Mouse (Mus musculus): ENCODE results near the gene Slc35f3. TPM values are rescaled to one million over a fixed set of nuclear protein-coding genes. Genes with fewer than 3 reads are reported as not detected.

Gene Slc35f3
- polyA plus RNA-seq, 1 experiment from 2014 or later: 0.71 TPM

DNA sequence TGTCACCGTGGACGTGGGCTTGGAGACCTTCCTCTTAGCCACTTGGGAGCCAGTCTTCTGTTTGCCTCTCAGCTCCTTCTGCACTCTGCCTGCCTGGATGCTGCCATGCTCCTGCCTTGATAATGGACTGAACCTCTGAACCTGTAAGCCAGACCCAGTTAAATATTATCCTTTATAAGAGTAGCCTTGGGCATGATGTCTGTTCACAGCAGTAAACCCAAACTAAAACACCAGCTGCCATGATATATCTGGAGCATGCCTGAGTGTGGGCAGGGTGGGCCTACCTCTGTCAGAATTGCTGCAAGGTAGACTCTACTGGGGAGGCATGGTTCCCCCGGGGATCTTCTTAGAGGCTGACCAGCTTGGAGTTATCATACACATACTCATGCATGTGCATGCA is 41.0 kb downstream of the Slc35f3 start:
- Histone ChIP-seq H3K36me3 (no peaks in the 10 kb centered on the region), H3K9me3 (no peaks in the 10 kb centered on the region), H3K9ac (no peak overlapping the region), H3K4me2 (no peak overlapping the region), H3K4me1 (no peaks in the 10 kb centered on the region), H3K27me3 (no peaks in the 10 kb centered on the region), H3K27ac (no peak overlapping the region), H3K4me3 (no peak overlapping the region)
- no peak for ATAC-seq (ENCODE audit: borderline replicate concordance, extremely low read depth, low FRiP score, low TSS enrichment)
- WGBS: 75% methylated on average over 3 of the region's 3 CpGs

DNA sequence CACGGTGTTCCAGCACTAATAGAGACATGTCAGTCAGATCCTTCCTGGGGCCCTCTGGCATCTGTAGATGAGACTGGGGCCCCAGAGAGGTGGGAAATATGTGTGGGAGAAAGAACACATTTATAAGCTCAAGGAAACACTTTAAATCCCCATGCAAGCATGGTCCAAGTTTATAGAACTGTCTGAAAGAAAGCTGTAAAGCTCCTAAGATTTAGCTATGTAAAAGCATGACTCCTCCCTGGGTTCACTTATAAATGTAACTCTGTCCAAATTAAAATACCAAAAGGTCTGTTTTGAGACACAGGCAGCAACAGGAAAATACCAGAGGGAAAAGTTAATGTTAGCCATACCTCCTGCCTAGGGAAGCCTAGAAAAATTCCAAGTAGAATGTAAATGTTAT is 42.8 kb downstream of the Slc35f3 start:
- no peaks in the 10 kb centered on the region for H3K9me3 ChIP-seq
- no peaks in the 10 kb centered on the region for H3K4me1 ChIP-seq
- no peaks in the 10 kb centered on the region for H3K27me3 ChIP-seq
- 24% methylated on average over 1 of the region's 1 CpGs for WGBS
- no peak overlapping the region for H3K4me2 ChIP-seq
- H3K36me3 ChIP-seq: no peaks in the 10 kb centered on the region
- H3K4me3 ChIP-seq: no peak overlapping the region
- no peak overlapping the region for H3K9ac ChIP-seq
- no peak for ATAC-seq (ENCODE audit: borderline replicate concordance, extremely low read depth, low FRiP score, low TSS enrichment)
- no peak overlapping the region for H3K27ac ChIP-seq

DNA sequence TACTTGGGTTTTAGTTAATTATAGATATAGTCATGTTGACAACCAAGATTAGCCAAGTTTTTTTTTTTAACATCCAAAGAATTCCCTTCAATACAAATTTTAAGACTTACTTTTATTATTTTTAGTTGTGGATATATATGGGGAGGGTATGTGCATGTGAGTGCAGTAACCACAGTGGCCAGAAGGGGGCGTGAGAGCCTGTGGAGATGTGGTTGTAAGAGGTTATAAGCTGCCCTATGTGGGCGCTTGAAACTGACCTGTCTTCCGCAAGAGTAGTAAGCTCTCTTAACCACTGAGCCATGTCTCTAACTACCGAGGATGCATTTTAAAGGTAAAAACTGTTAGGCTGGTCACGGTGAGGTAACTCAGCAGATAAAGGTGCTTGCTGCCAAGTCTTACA is 45.1 kb downstream of the Slc35f3 start:
- no peaks in the 10 kb centered on the region for H3K27me3 ChIP-seq
- no peak overlapping the region for H3K27ac ChIP-seq
- ATAC-seq (ENCODE audit: borderline replicate concordance, extremely low read depth, low FRiP score, low TSS enrichment): no peak
- no peak overlapping the region for H3K9ac ChIP-seq
- H3K4me2 ChIP-seq: no peak overlapping the region
- H3K4me1 ChIP-seq: no peaks in the 10 kb centered on the region
- H3K36me3 ChIP-seq: no peaks in the 10 kb centered on the region
- H3K4me3 ChIP-seq: no peak overlapping the region
- no peaks in the 10 kb centered on the region for H3K9me3 ChIP-seq
- 79% methylated on average over 5 of the region's 5 CpGs for WGBS

DNA sequence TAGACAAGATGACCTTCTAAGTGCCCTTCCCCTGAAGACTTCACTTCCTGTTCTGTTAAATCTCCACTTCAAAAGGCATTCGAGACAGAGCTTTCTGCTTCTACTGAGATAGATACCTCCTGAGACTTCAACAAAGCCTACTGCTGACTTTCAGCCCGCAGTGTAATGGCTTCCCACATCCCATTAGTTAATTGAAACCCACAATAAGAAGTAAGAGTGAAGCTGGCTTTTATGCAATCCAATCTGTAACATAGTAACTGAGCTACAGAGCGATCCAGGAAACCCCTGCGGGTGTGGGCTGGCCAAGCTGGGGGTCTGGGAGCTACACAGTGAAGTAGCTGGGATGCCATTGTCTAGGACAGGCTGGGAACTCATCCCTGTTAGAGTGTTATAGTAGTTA is 46.7 kb downstream of the Slc35f3 start:
- Histone ChIP-seq H3K9ac (no peak overlapping the region), H3K36me3 (no peaks in the 10 kb centered on the region), H3K9me3 (no peaks in the 10 kb centered on the region), H3K4me3 (no peak overlapping the region), H3K27ac (no peak overlapping the region), H3K27me3 (no peaks in the 10 kb centered on the region), H3K4me2 (no peak overlapping the region), H3K4me1 (no peaks in the 10 kb centered on the region)
- WGBS: 52% methylated on average over 4 of the region's 4 CpGs
- ATAC-seq (ENCODE audit: borderline replicate concordance, extremely low read depth, low FRiP score, low TSS enrichment): no peak

DNA sequence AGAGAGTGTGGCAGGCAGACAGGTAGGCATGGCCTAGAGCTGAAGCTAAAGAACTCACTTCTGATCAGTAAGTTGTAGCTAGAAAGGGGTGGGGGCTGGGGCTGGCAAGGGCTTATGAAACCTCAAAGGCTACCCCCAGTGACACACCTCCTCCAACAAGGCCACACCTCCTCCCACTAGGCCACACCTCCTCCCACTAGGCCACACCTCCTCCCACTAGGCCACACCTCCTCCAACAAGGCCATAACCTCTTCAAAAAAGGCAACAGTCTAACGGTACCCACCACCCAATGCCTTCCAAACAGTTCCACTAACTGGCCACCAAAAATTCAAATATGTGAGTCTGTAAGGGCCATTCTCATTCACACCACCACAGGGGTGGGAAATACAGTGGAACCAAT is 54.9 kb downstream of the Slc35f3 start:
- Histone ChIP-seq H3K4me2 (no peak overlapping the region), H3K27me3 (no peaks in the 10 kb centered on the region), H3K9me3 (no peaks in the 10 kb centered on the region), H3K36me3 (no peaks in the 10 kb centered on the region), H3K9ac (no peak overlapping the region), H3K4me3 (no peak overlapping the region), H3K4me1 (no peaks in the 10 kb centered on the region), H3K27ac (no peak overlapping the region)
- 63% methylated on average over 1 of the region's 1 CpGs for WGBS
- ATAC-seq (ENCODE audit: borderline replicate concordance, extremely low read depth, low FRiP score, low TSS enrichment): no peak

DNA sequence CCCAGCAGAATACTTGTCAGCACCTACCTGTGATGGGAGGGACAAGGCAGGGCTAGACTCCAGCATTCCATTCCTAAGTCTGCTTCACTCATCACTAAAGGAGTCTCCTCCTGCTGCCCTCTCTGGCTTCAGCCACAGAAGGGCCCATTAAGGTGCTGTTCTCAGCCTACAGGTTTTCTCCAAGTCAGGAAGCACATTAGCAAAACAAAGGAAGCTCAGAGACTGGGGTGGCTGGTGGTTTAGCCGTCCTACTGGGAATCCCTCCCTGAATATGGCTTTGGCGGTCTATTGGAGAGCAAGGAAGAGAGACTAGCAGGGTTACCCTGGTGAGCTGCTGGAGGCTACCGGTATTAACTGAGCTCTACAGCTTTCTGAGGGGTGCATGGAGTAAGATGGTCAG is 59.6 kb downstream of the Slc35f3 start:
- WGBS: 39% methylated on average over 3 of the region's 3 CpGs

DNA sequence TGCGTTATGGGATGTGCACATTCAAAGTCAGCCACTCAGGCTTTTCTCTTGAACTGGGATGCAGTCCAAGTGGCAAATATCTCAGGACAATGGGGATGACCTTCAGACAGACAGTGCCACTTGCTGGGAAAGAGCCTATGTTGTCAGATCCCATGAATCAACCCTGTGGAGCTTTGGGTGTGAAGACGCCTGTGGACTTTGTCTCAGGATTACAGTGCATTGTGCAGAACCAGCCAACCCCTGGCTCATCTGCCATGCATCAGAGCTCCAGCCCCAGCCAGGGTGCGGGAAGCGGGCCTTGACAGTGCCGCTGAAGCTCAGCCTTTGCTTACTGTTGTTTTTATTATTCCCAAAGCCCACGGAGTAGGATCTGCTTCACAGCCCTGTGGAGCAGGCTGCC is 60.9 kb downstream of the Slc35f3 start:
- Histone ChIP-seq H3K4me2 (no peak overlapping the region), H3K36me3 (no peaks in the 10 kb centered on the region), H3K9ac (no peak overlapping the region), H3K9me3 (no peaks in the 10 kb centered on the region), H3K27ac (no peak overlapping the region), H3K4me3 (no peak overlapping the region), H3K27me3 (no peaks in the 10 kb centered on the region), H3K4me1 (no peaks in the 10 kb centered on the region)
- WGBS: 79% methylated on average over 6 of the region's 6 CpGs
- no peak for ATAC-seq (ENCODE audit: borderline replicate concordance, extremely low read depth, low FRiP score, low TSS enrichment)

More for the DNA sequence above, 59.6 kb downstream of the Slc35f3 start:
- H3K9me3 ChIP-seq: no peaks in the 10 kb centered on the region
- no peak overlapping the region for H3K9ac ChIP-seq
- H3K27ac ChIP-seq: no peak overlapping the region
- no peak overlapping the region for H3K4me3 ChIP-seq
- H3K4me1 ChIP-seq: no peaks in the 10 kb centered on the region
- no peaks in the 10 kb centered on the region for H3K27me3 ChIP-seq
- no peak overlapping the region for H3K4me2 ChIP-seq
- no peak for ATAC-seq (ENCODE audit: borderline replicate concordance, extremely low read depth, low FRiP score, low TSS enrichment)
- no peaks in the 10 kb centered on the region for H3K36me3 ChIP-seq

DNA sequence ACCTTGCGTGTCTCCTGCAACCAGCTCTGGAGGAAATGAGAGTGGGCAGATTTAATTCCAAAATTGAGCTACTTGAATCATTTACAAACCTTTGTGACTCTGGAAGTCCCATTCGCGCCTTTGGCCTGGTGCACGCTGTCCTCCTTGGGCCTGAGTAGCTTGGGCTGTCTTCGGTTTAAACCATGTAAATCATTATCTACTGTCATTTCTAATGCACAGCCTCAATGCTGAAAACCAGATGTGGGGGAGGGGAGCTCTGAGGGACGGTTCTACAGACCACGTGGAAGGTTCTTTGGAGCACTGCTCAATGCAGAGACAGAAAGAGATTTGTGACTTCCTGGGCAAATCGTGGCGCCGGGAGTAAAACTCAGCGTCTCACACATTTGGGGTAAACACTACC is 61.7 kb downstream of the Slc35f3 start:
- Histone ChIP-seq H3K4me1 (no peaks in the 10 kb centered on the region), H3K9ac (no peak overlapping the region), H3K27me3 (no peaks in the 10 kb centered on the region), H3K4me2 (no peak overlapping the region), H3K36me3 (no peaks in the 10 kb centered on the region), H3K9me3 (no peaks in the 10 kb centered on the region), H3K27ac (no peak overlapping the region), H3K4me3 (no peak overlapping the region)
- 58% methylated on average over 11 of the region's 11 CpGs for WGBS
- no peak for ATAC-seq (ENCODE audit: borderline replicate concordance, extremely low read depth, low FRiP score, low TSS enrichment)

DNA sequence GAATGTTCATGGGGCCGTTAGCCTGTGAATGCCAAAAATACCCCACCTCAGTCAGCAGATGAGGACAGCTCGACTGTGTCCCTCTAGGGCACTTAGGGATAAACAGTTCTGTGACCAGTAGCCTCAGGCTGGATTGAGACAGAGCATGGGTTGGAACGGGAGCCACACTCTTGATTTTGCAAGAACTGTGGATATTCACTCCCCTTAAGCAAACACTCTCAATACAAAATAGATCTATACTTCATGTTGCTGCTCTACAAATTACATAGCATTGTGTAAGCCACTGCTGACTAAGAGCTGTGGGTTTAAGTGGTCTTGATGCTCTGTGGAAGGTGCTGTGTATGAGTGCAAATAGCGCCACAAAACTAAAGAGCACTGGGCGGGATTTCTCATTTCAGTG is 62.3 kb downstream of the Slc35f3 start:
- Histone ChIP-seq H3K27me3 (no peaks in the 10 kb centered on the region), H3K36me3 (no peaks in the 10 kb centered on the region), H3K27ac (no peak overlapping the region), H3K4me3 (no peak overlapping the region), H3K4me1 (no peaks in the 10 kb centered on the region), H3K4me2 (no peak overlapping the region), H3K9ac (no peak overlapping the region), H3K9me3 (no peaks in the 10 kb centered on the region)
- ATAC-seq (ENCODE audit: borderline replicate concordance, extremely low read depth, low FRiP score, low TSS enrichment): no peak
- WGBS: 49% methylated on average over 5 of the region's 5 CpGs

DNA sequence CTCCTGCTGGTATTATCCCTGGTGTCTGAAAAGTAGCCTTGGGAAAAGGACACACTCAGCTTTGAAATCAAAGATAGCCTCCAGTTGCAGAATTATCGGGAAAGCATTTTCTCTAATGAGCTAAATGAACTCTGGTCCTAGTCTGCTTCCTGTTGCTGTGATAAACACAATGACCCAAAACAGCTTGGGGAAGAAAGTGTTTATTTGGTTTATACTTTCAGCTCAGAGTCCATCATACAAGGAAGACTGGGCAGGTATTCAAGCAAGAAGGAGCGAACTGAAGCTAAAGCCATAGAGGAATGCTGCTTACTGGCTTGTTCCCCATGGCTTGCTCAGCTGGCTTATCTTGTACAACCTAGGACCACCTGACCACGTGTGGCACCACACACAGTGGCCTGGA is 67.9 kb downstream of the Slc35f3 start:
- 65% methylated on average over 3 of the region's 3 CpGs for WGBS
- ATAC-seq (ENCODE audit: borderline replicate concordance, extremely low read depth, low FRiP score, low TSS enrichment): no peak
- Histone ChIP-seq H3K4me3 (no peak overlapping the region), H3K36me3 (no peaks in the 10 kb centered on the region), H3K4me1 (no peaks in the 10 kb centered on the region), H3K9ac (no peak overlapping the region), H3K27ac (no peak overlapping the region), H3K9me3 (no peaks in the 10 kb centered on the region), H3K4me2 (no peak overlapping the region), H3K27me3 (no peaks in the 10 kb centered on the region)

DNA sequence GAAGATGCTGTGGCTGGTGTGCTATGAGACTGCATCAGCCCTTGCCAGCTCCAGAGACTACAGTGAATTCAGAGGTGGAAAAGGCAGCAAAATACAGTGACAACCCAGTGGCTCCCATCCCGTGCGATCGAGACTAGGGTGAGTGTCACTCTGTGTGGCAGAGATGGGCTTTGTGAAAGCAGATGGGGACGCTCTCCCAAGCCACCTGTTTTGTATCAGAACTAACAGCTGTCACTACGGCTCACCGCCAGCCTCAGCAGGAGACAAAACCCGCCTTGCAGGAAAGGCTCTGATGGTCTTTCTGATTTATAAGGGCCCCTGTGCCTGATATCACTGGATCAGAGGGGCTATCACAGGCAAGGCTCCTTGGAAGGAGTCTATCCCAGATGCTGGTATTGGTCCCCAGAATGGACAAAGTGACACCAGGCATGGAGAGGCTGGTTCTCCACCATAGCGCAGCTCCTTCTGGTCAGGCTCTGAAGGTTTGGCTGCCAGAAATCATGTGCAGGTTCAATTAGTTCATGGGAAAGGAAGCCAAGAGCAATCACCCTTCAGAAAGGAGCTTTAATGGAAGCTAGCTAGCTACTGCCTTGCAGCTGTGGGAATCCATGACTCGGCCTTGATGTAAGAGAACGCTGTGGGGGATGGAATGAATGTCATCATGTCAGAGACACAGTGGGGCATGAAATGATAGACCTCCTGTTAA is 70.1 kb downstream of the Slc35f3 start:
- H3K4me1 ChIP-seq: no peaks in the 10 kb centered on the region
- no peaks in the 10 kb centered on the region for H3K9me3 ChIP-seq
- WGBS: 78% methylated on average over 10 of the region's 10 CpGs
- ATAC-seq (ENCODE audit: borderline replicate concordance, extremely low read depth, low FRiP score, low TSS enrichment): no peak
- no peak overlapping the region for H3K4me3 ChIP-seq
- H3K4me2 ChIP-seq: no peak overlapping the region
- H3K27ac ChIP-seq: no peak overlapping the region
- no peaks in the 10 kb centered on the region for H3K36me3 ChIP-seq
- H3K9ac ChIP-seq: no peak overlapping the region
- H3K27me3 ChIP-seq: no peaks in the 10 kb centered on the region

DNA sequence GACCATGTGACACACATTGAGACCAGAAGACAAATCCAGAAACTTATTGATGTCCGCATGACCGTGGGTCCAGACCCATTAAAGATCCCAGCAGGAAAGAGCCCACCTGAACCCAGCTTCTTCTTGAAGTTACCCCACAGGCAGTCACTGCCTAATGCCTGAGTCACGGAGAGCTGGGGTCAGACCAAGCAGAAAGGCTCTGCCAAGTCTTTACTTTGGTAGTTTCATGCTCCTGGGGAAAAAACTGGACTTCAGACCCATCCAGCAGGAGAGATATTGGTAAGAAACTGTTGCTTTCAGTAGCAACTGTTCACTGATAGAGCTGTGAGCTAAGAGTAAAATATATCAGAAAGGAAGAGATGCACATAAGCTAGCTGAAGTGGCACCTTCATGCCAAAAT is 73.5 kb downstream of the Slc35f3 start:
- H3K4me1 ChIP-seq: no peaks in the 10 kb centered on the region
- H3K4me2 ChIP-seq: no peak overlapping the region
- no peak overlapping the region for H3K4me3 ChIP-seq
- no peak overlapping the region for H3K9ac ChIP-seq
- no peaks in the 10 kb centered on the region for H3K9me3 ChIP-seq
- WGBS: 84% methylated on average over 3 of the region's 3 CpGs
- no peaks in the 10 kb centered on the region for H3K27me3 ChIP-seq
- no peaks in the 10 kb centered on the region for H3K36me3 ChIP-seq
- no peak for ATAC-seq (ENCODE audit: borderline replicate concordance, extremely low read depth, low FRiP score, low TSS enrichment)
- no peak overlapping the region for H3K27ac ChIP-seq

DNA sequence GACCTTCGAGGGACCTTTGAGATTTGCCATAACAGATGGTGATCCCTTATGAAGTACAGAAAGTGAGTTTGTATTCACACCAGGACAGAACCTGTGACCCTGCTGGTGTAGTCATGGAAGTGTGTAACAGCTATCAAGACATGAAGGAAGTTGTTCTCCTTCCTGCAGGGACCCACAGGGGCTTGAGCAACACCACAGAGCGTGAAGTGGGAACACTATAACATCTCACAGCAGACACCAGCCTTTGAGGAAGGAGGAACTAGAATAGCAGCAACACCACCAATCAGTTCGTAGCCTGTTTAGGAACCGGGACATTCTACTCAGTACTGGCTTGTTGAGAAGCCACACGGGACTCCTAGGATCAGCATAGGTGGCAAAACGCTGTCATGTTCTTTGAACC is 81.2 kb downstream of the Slc35f3 start:
- Histone ChIP-seq H3K27ac (no peak overlapping the region), H3K9ac (no peak overlapping the region), H3K9me3 (no peaks in the 10 kb centered on the region), H3K4me3 (no peak overlapping the region), H3K27me3 (no peaks in the 10 kb centered on the region), H3K4me2 (no peak overlapping the region), H3K36me3 (no peaks in the 10 kb centered on the region), H3K4me1 (no peaks in the 10 kb centered on the region)
- 80% methylated on average over 6 of the region's 6 CpGs for WGBS
- ATAC-seq (ENCODE audit: borderline replicate concordance, extremely low read depth, low FRiP score, low TSS enrichment): no peak

All from lung, embryonic 15.5 days (tissue).